In genomic region chr6:127449531-127450422, GRCm38 (mm10) we compare ENCODE assay signal across 13 mouse cellular contexts. TPM values are rescaled to one million over a fixed set of nuclear protein-coding genes. Genes with fewer than 3 reads are reported as not detected.
A peak's percentile ranks its signal among the peaks of the same experiment; 100 is the strongest.
DNase-seq lines count a peak whose midpoint lies in the region; ATAC-seq and TF ChIP-seq lines count a peak whose summit lies in the region.
"Had no signal": no experiment of that assay in that cellular context is flagged by ENCODE, and none has a peak within 500 bp of the region (broad histone marks: within the 10 kb centered on the region; RNA-seq: fewer than 3 reads in every experiment).

No protein-coding gene starts in this region.

- DNase-seq in right cerebral cortex, postnatal 4 days: peak; percentile 30
- no peak for DNase-seq in right cerebral cortex, postnatal 36 days (ENCODE audit: low spot score in 2 of 2)
- peak; percentile 94 for DNase-seq in midbrain, embryonic 11.5 days (ENCODE audit: low spot score, missing footprints)
- DNase-seq in retina, postnatal 1 day: peak; percentile 56
- DNase-seq in left cerebral cortex, postnatal 36 days (ENCODE audit: low spot score in 2 of 2): no peak
- DNase-seq in thymus, adult 2 months: no peak
- DNase-seq in adrenal gland, adult 8-10 months: no peak
- DNase-seq: adrenal gland, adult 2 months; gastrocnemius, postnatal 14 days; lung, embryonic 14.5 days had no signal

- peaks cover 43% of the 10 kb centered on the region for H3K4me1 ChIP-seq in forebrain, embryonic 15.5 days
- H3K4me1 ChIP-seq in midbrain, embryonic 11.5 days (ENCODE audit: control insufficient read depth, insufficient read depth, low read length): peaks cover 32% of the 10 kb centered on the region
- H3K4me1 ChIP-seq in thymus, adult 2 months (replicated peaks; ENCODE audit: control insufficient read depth, insufficient read depth, low read length): peaks cover 7% of the 10 kb centered on the region

- no peak for TF ChIP-seq CTCF in thymus, adult 2 months (IDR thresholded peaks at IDR 0.05; ENCODE audit: borderline replicate concordance, control insufficient read depth, extremely low read depth, insufficient read depth, low read length, poor library complexity)

- H3K9me3 ChIP-seq in forebrain, embryonic 15.5 days: no peaks in the 10 kb centered on the region
- no peaks in the 10 kb centered on the region for H3K9me3 ChIP-seq in midbrain, embryonic 11.5 days (ENCODE audit: control insufficient read depth, low read length)
- H3K9me3 ChIP-seq: limb, embryonic 15.5 days had no signal

- TF ChIP-seq POLR2A in thymus, adult 2 months (IDR thresholded peaks at IDR 0.05; ENCODE audit: control insufficient read depth, extremely low read depth, insufficient read depth, low read length, poor library complexity): no peak

- H3K36me3 ChIP-seq in forebrain, embryonic 15.5 days: no peaks in the 10 kb centered on the region
- no peaks in the 10 kb centered on the region for H3K36me3 ChIP-seq in midbrain, embryonic 11.5 days (ENCODE audit: control insufficient read depth, insufficient read depth, low read length)
- H3K36me3 ChIP-seq in thymus, adult 2 months (ENCODE audit: control insufficient read depth, insufficient read depth, low read length): no peaks in the 10 kb centered on the region
- H3K36me3 ChIP-seq: limb, embryonic 15.5 days had no signal

- no peak overlapping the region for H3K4me2 ChIP-seq in forebrain, embryonic 15.5 days (replicated peaks)
- H3K4me2 ChIP-seq in midbrain, embryonic 11.5 days: peak overlapping the region; percentile 21; the same call in 1 of the 2 replicates
- H3K4me2 ChIP-seq: limb, embryonic 15.5 days; lung, embryonic 14.5 days had no signal

- no peaks in the 10 kb centered on the region for H3K27me3 ChIP-seq in forebrain, embryonic 15.5 days
- no peaks in the 10 kb centered on the region for H3K27me3 ChIP-seq in midbrain, embryonic 11.5 days (ENCODE audit: control insufficient read depth, insufficient read depth, low read length)
- H3K27me3 ChIP-seq in thymus, adult 2 months (ENCODE audit: control insufficient read depth, insufficient read depth, low read length): no peaks in the 10 kb centered on the region
- H3K27me3 ChIP-seq: Patski had no signal

- intact Hi-C loops in left cerebral cortex, postnatal 36 days (cut with DNase I): loop anchor here (2.0 to 10.0 kb wide), 3 partner anchors 82 to 505 kb away; no protein-coding TSS in a partner anchor

- no peak overlapping the region for H3K9ac ChIP-seq in forebrain, embryonic 15.5 days (replicated peaks)
- H3K9ac ChIP-seq in midbrain, embryonic 11.5 days (ENCODE audit: low read length): peak overlapping the region; percentile 50; the same call in 1 of the 2 replicates
- H3K9ac ChIP-seq: limb, embryonic 15.5 days; lung, embryonic 14.5 days had no signal

- no peak overlapping the region for H3K4me3 ChIP-seq in forebrain, embryonic 15.5 days
- no peak overlapping the region for H3K4me3 ChIP-seq in midbrain, embryonic 11.5 days (ENCODE audit: low read depth, low read length)
- no peak overlapping the region for H3K4me3 ChIP-seq in thymus, adult 2 months (ENCODE audit: control insufficient read depth, insufficient read depth, low read length)
- H3K4me3 ChIP-seq: limb, embryonic 15.5 days had no signal

- peak; percentile 32 for ATAC-seq in forebrain, embryonic 15.5 days (replicated peaks)
- peak; percentile 65 for ATAC-seq in midbrain, embryonic 11.5 days (ENCODE audit: low FRiP score)
- ATAC-seq: Patski had no signal

- WGBS in forebrain, embryonic 15.5 days: 3% methylated on average over 10 of the region's 10 CpGs
- WGBS in midbrain, embryonic 11.5 days: 9% methylated on average over 10 of the region's 10 CpGs
- WGBS in thymus, adult 2 months: 89% methylated on average over 10 of the region's 10 CpGs

- H3K27ac ChIP-seq in forebrain, embryonic 15.5 days (replicated peaks): peak overlapping the region; percentile 95
- H3K27ac ChIP-seq in midbrain, embryonic 11.5 days (ENCODE audit: low read depth, low read length): peak overlapping the region; percentile 92
- H3K27ac ChIP-seq in thymus, adult 2 months (ENCODE audit: control insufficient read depth, insufficient read depth, low read length): no peak overlapping the region
- H3K27ac ChIP-seq: limb, embryonic 15.5 days had no signal

RNA-seq across cellular contexts. Expression of gene Parp11, which starts 3.1 kb away (rescaled TPM):
- 80.1 and 82.1 TPM in 2 replicates for polyA plus RNA-seq in forebrain, embryonic 15.5 days (2015; fragmentation: Nextera tagmentation; extraction: Ambion mirVana)
- polyA plus RNA-seq in midbrain, embryonic 11.5 days (2014; fragmentation: Nextera tagmentation; extraction: Ambion mirVana): 62.1 and 64.9 TPM in 2 replicates
- total RNA-seq in left cerebral cortex, postnatal 36 days (2021): 10 to 100 TPM; 33.4 to 41.0 TPM
- polyA plus RNA-seq in thymus, adult 2 months (2012; rRNA removed): 43.6 and 50.7 TPM in 2 replicates
- 10 to 100 TPM; 20.7 to 34.0 (median 22.7) TPM for total RNA-seq in adrenal gland, adult 8-10 months (2022)

Comparison
In these comparisons a context has a peak if more than half of its experiments do, and no peak if none do; other contexts are left out.
1. DNase-seq: peak in right cerebral cortex, postnatal 4 days (single experiment), midbrain, embryonic 11.5 days (single experiment) and retina, postnatal 1 day (single experiment); none in right cerebral cortex, postnatal 36 days (0 of 2), left cerebral cortex, postnatal 36 days (0 of 2), thymus, adult 2 months (single experiment) and adrenal gland, adult 8-10 months (single experiment).